Mouse (Mus musculus): ENCODE measurements around the gene Lcn10. TPM values are rescaled to one million over a fixed set of nuclear protein-coding genes. Genes with fewer than 3 reads are reported as not detected.
"Not testable (repeated sequence)": the region's sequence is repeated elsewhere in the genome, so short reads cannot be mapped to it uniquely, and the experiment has no call there.

Lcn10 gene
- polyA plus RNA-seq, 1 experiment from 2014 or later = not detected

DNA sequence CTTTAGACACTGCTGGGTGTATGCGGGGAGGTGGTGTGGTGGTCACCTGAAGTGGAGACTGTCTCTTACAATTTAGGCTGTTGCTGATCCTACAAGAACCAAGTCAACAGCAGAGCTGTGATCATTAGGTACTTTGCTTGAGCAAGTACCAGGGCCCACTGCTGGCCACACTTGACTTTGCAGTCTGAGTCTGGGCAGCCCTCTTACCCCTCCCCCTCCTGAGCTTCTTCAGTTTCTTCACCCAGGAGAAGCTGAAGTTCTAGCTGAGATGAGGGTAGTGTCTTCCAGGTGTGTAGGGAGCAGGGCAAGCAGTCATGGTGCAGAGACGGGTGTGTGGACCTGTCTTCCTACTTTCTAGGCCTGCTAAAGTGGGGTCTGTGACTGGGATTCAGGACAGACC is 25.6 kb downstream of the Lcn10 start:
- Histone ChIP-seq H3K4me1 (peaks cover 6% of the 10 kb centered on the region; the same call in 1 of the 2 replicates), H3K36me3 (no peaks in the 10 kb centered on the region), H3K4me3 (no peak overlapping the region), H3K4me2 (peak overlapping the region; percentile 20), H3K9me3 (no peaks in the 10 kb centered on the region), H3K9ac (no peak overlapping the region), H3K27ac (no peak overlapping the region), H3K27me3 (no peaks in the 10 kb centered on the region)
- 58% methylated on average over 2 of the region's 2 CpGs for WGBS
- ATAC-seq (ENCODE audit: borderline replicate concordance, extremely low read depth, low FRiP score, low TSS enrichment) = no peak

DNA sequence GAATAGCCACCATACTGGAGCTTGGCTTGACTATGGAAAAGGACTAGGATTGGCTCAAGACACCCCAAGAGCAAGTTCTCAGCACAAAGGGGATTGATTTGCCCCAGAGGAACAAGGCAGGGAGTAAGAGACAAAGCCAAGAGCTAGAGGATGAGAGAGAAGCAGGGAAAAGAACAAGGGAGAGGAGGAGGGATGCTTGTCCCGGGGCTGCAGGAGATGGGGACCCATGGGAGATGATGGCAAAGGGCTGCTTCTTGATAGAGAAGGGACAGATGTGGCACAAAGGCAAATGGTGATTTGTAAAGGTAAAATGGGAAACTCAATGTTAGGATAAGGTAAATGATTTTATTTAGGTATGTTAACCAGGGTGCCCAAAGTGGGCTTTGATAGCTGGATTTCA is 26.5 kb downstream of the Lcn10 start:
- not testable (repeated sequence) for H3K36me3 ChIP-seq; H3K27ac ChIP-seq; H3K4me3 ChIP-seq; ATAC-seq (ENCODE audit: borderline replicate concordance, extremely low read depth, low FRiP score, low TSS enrichment); H3K4me2 ChIP-seq; H3K4me1 ChIP-seq; H3K9me3 ChIP-seq; H3K9ac ChIP-seq; H3K27me3 ChIP-seq
- 97% methylated on average over 1 of the region's 1 CpGs for WGBS

- not testable (repeated sequence) for H3K4me1 ChIP-seq; H3K4me2 ChIP-seq; ATAC-seq (ENCODE audit: borderline replicate concordance, extremely low read depth, low FRiP score, low TSS enrichment); H3K27me3 ChIP-seq; H3K36me3 ChIP-seq; H3K9me3 ChIP-seq; H3K4me3 ChIP-seq; H3K9ac ChIP-seq; H3K27ac ChIP-seq
- WGBS = 81% methylated on average over 2 of the region's 2 CpGs
Measured at GRCm38 (mm10) chr2:25709791-25710190, 27.3 kb downstream of the Lcn10 start.

DNA sequence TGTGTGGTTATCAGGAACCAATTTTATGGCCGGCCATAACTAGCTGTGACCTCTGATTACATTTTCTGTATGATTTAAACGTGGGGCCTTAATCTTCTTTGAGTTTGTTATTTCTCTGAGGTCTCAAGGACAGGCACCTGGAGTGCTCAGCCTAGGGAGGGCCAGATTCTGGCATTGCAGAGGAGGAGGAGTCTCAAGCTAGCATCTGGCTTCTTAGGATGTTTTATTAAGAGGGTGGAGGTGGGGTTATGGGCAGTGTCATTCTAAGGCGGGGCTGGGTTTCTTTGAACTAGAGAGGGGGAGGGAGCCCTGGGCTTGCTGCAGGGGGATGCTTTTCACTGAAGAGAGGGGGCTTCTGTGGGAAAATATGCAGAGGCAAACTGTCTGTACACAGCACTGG is 29.1 kb downstream of the Lcn10 start:
- not testable (repeated sequence) for ATAC-seq (ENCODE audit: borderline replicate concordance, extremely low read depth, low FRiP score, low TSS enrichment); H3K9ac ChIP-seq; H3K4me3 ChIP-seq; H3K9me3 ChIP-seq; H3K36me3 ChIP-seq; H3K4me2 ChIP-seq; H3K27me3 ChIP-seq; H3K4me1 ChIP-seq; H3K27ac ChIP-seq
- WGBS = 15% methylated on average over 3 of the region's 3 CpGs

GRCm38 (mm10) chr2:25717222-25717621 is 34.7 kb downstream of the Lcn10 start:
- no peak overlapping the region for H3K27ac ChIP-seq

GRCm38 (mm10) chr2:25733199-25733930 is 50.8 kb downstream of the Lcn10 start:
- ATAC-seq (ENCODE audit: borderline replicate concordance, extremely low read depth, low FRiP score, low TSS enrichment) = no peak
- H3K9me3 ChIP-seq = no peaks in the 10 kb centered on the region
- no peak overlapping the region for H3K4me3 ChIP-seq
- H3K4me2 ChIP-seq = no peak overlapping the region
- no peaks in the 10 kb centered on the region for H3K36me3 ChIP-seq
- H3K4me1 ChIP-seq = no peaks in the 10 kb centered on the region
- 40% methylated on average over 2 of the region's 2 CpGs for WGBS
- H3K9ac ChIP-seq = no peak overlapping the region
- no peaks in the 10 kb centered on the region for H3K27me3 ChIP-seq
- no peak overlapping the region for H3K27ac ChIP-seq

More at GRCm38 (mm10) chr2:25717222-25717621, 34.7 kb downstream of the Lcn10 start:
- no peak overlapping the region for H3K4me3 ChIP-seq
- H3K36me3 ChIP-seq = no peaks in the 10 kb centered on the region
- no peak for ATAC-seq (ENCODE audit: borderline replicate concordance, extremely low read depth, low FRiP score, low TSS enrichment)
- no peaks in the 10 kb centered on the region for H3K27me3 ChIP-seq
- H3K4me1 ChIP-seq = no peaks in the 10 kb centered on the region
- no peaks in the 10 kb centered on the region for H3K9me3 ChIP-seq
- no peak overlapping the region for H3K9ac ChIP-seq
- no peak overlapping the region for H3K4me2 ChIP-seq

Other genes with a start within 250 kb of the Lcn10 start
- 77.9 and 90.3 TPM in 2 replicates for gene Clic3, start 225.9 kb upstream of the Lcn10 start, polyA plus RNA-seq (2015; fragmentation: Nextera tagmentation; extraction: Ambion mirVana)
- gene Paxx, start 221.6 kb upstream of the Lcn10 start, polyA plus RNA-seq (2015; fragmentation: Nextera tagmentation; extraction: Ambion mirVana) = 31.5 and 37.0 TPM in 2 replicates
- gene Ptgds, start 212.7 kb upstream of the Lcn10 start, polyA plus RNA-seq (2015; fragmentation: Nextera tagmentation; extraction: Ambion mirVana) = 10.2 and 24.3 TPM in 2 replicates
- not detected in 2 replicates for gene Lcn12, start 188.8 kb upstream of the Lcn10 start, polyA plus RNA-seq (2015; fragmentation: Nextera tagmentation; extraction: Ambion mirVana)
- gene Fbxw5, start 182.0 kb upstream of the Lcn10 start, polyA plus RNA-seq (2015; fragmentation: Nextera tagmentation; extraction: Ambion mirVana) = 72.8 and 76.2 TPM in 2 replicates
- 5.8 and 6.6 TPM in 2 replicates for gene C8g, start 181.0 kb upstream of the Lcn10 start, polyA plus RNA-seq (2015; fragmentation: Nextera tagmentation; extraction: Ambion mirVana)
- 37.1 and 41.3 TPM in 2 replicates for gene Traf2, start 135.8 kb upstream of the Lcn10 start, polyA plus RNA-seq (2015; fragmentation: Nextera tagmentation; extraction: Ambion mirVana)
- 311 and 323 TPM in 2 replicates for gene Edf1, start 124.9 kb upstream of the Lcn10 start, polyA plus RNA-seq (2015; fragmentation: Nextera tagmentation; extraction: Ambion mirVana)
- gene Mamdc4, start 107.9 kb upstream of the Lcn10 start, polyA plus RNA-seq (2015; fragmentation: Nextera tagmentation; extraction: Ambion mirVana) = 4.5 and 7.1 TPM in 2 replicates
- gene Phpt1, start 107.5 kb upstream of the Lcn10 start, polyA plus RNA-seq (2015; fragmentation: Nextera tagmentation; extraction: Ambion mirVana) = 163 and 177 TPM in 2 replicates
- 0.09 TPM in 1 of 2 replicates, not detected in the other for gene Ajm1, start 101.0 kb upstream of the Lcn10 start, polyA plus RNA-seq (2015; fragmentation: Nextera tagmentation; extraction: Ambion mirVana)
- 74.0 and 75.2 TPM in 2 replicates for gene Rabl6, start 74.2 kb upstream of the Lcn10 start, polyA plus RNA-seq (2015; fragmentation: Nextera tagmentation; extraction: Ambion mirVana)
- gene Ccdc183, start 65.0 kb upstream of the Lcn10 start, polyA plus RNA-seq (2015; fragmentation: Nextera tagmentation; extraction: Ambion mirVana) = 0.17 and 0.45 TPM in 2 replicates
- gene Tmem141, start 60.7 kb upstream of the Lcn10 start, polyA plus RNA-seq (2015; fragmentation: Nextera tagmentation; extraction: Ambion mirVana) = 26.8 and 27.2 TPM in 2 replicates
- 2.4 and 3.6 TPM in 2 replicates for gene Fcna, start 54.7 kb upstream of the Lcn10 start, polyA plus RNA-seq (2015; fragmentation: Nextera tagmentation; extraction: Ambion mirVana)
- 0.26 and 0.40 TPM in 2 replicates for gene Lcn8, start 29.6 kb upstream of the Lcn10 start, polyA plus RNA-seq (2015; fragmentation: Nextera tagmentation; extraction: Ambion mirVana)
- gene Lcn5, start 24.8 kb upstream of the Lcn10 start, polyA plus RNA-seq (2015; fragmentation: Nextera tagmentation; extraction: Ambion mirVana) = not detected in 2 replicates
- gene Lcn6, start 5.9 kb upstream of the Lcn10 start, polyA plus RNA-seq (2015; fragmentation: Nextera tagmentation; extraction: Ambion mirVana) = not detected in 2 replicates
- gene Obp2a, start 17.3 kb downstream of the Lcn10 start, polyA plus RNA-seq (2015; fragmentation: Nextera tagmentation; extraction: Ambion mirVana) = not detected in 2 replicates
- gene Bmyc, start 24.0 kb downstream of the Lcn10 start, polyA plus RNA-seq (2015; fragmentation: Nextera tagmentation; extraction: Ambion mirVana) = 64.4 and 69.3 TPM in 2 replicates
- gene Obp2b, start 54.3 kb downstream of the Lcn10 start, polyA plus RNA-seq (2015; fragmentation: Nextera tagmentation; extraction: Ambion mirVana) = not detected in 2 replicates
- not detected in 2 replicates for gene Lcn3, start 82.8 kb downstream of the Lcn10 start, polyA plus RNA-seq (2015; fragmentation: Nextera tagmentation; extraction: Ambion mirVana)
- not detected in 2 replicates for gene Lcn11, start 94.3 kb downstream of the Lcn10 start, polyA plus RNA-seq (2015; fragmentation: Nextera tagmentation; extraction: Ambion mirVana)
- gene Gm13539, start 99.5 kb downstream of the Lcn10 start, polyA plus RNA-seq (2015; fragmentation: Nextera tagmentation; extraction: Ambion mirVana) = not detected in 2 replicates
- gene Glt6d1, start 133.1 kb downstream of the Lcn10 start, polyA plus RNA-seq (2015; fragmentation: Nextera tagmentation; extraction: Ambion mirVana) = not detected in 2 replicates
- gene Lcn9, start 140.4 kb downstream of the Lcn10 start, polyA plus RNA-seq (2015; fragmentation: Nextera tagmentation; extraction: Ambion mirVana) = not detected in 2 replicates
- not detected in 2 replicates for gene Sohlh1, start 164.5 kb downstream of the Lcn10 start, polyA plus RNA-seq (2015; fragmentation: Nextera tagmentation; extraction: Ambion mirVana)
- gene Kcnt1, start 181.0 kb downstream of the Lcn10 start, polyA plus RNA-seq (2015; fragmentation: Nextera tagmentation; extraction: Ambion mirVana) = 0.14 and 0.22 TPM in 2 replicates

All from lung, embryonic 15.5 days (tissue).